Mouse (Mus musculus): ENCODE measurements around the gene Dnajb4.
A peak's percentile ranks its signal among the peaks of the same experiment; 100 is the strongest.

Gene Dnajb4

GRCm38 (mm10) chr3:152168007-152168406 lies 42.1 kb downstream of the Dnajb4 start:
- DNase-seq, result no peak

DNA sequence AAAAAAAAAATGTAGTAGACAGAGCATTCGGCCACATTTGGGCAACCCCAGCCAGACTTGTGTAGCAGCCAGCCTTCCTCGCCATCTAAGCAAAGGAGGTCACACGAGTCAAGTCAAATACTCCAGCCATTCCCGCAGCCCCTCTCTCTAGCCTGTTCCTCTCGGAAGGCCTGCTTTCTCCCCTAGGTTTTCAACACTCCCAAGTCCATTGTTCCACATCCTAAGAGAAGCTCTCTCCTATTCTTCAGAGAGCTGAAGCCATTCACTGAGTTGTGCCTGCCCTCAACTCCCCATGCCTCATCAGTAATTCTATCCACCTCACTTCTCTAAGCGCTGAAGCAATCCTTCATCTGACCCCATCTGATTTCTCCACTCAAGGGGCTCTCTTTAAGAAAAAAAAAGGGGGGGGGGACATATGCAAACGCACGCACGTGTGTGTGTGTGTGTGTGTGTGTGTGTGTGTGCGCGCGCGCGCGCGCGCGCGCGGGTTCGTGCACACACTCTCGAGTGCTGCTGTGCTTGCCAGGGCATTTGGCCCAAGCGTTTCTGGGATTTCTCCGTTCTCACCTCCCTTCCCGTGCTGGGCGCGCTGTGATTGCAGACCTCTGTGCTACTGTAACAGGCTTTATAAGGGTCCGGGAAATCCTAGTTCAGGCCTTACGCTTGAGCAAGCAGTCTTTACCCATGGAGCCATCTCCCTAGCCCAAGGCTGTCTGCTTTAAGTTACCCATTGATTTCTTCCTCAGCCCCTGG lies 43.2 kb downstream of the Dnajb4 start:
- no peak for DNase-seq

DNA sequence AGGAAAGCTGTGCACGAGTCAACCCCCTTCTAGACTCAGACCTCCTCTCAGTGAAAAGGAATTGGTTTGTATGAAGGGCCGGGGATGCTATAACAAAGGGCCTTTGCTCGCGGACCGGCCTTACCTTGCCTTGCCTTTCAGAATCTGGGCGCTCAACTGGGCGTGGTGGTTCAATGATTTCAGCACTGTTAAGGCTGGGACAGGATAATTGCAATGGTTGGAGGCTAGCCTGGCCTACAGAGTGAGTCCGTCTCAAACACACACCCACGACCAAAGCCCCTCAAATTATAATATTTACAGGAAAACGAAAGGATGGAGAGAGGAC lies 44.0 kb downstream of the Dnajb4 start, which contains the start of gene Gipc2:
Gipc2 (minus strand) TSS at position 132 of the 325 bp plus-strand sequence.
- DNase-seq, result no peak

GRCm38 (mm10) chr3:152165351-152166098 lies 44.6 kb downstream of the Dnajb4 start:
- peak; percentile 82 for DNase-seq

DNA sequence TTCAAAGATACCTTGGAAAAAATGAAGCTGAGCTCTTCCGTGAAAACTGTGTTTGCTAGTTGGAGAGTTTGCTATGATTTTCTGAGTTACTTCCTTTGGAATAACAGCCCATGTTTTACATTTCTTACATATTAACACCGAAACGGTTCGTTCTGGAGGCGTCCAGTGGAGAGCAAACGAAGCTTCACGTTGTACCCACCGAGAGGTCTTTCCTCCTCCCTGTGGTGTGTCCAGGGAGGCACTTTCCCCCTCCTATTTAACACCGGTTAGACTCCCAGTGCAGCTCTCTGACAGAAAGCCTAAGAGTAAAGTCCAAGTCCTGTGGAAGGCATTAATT lies 45.1 kb downstream of the Dnajb4 start:
- DNase-seq, result no peak

- DNase-seq, result no peak
Observed at GRCm38 (mm10) chr3:152163320-152163719, 46.8 kb downstream of the Dnajb4 start.

DNA sequence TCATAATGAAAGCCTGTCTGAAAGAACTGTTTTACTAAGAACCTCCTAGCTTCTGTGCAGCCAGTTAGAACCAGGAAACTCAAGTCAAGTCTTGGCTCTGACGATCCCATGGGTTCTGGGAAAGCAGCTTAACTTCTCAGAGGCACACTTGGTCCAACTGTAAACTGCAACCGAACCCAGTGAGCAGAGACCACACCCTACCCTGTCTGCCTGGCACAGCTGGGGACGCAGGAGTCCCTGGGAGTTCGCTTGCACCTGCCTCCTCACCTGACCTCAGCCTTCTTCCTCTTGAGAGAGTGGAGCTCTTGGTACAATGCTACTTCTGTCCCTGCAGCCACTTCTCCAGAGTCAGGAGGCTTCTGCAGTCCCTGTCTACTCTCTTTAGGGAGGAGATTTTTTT lies 49.5 kb downstream of the Dnajb4 start:
- DNase-seq, result no peak

DNA sequence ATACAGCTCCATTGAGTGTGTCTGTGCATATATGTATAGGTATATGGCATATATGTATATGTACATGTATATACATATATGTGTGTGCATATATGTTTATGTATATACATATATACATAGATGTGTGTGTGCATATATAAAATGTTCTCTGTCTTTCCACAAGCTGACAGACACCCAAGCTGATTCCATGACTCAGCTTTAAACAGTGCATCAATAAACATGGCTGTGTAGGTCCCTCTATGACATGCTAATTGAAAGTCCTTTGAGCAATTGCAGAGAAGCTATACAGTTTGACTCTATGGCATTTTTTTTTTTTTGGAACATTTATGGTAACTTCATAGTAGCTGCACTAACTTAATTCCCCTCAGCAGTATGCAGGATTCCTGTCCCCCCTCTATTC lies 50.8 kb downstream of the Dnajb4 start:
- no peak for DNase-seq

GRCm38 (mm10) chr3:152158344-152159291 lies 51.5 kb downstream of the Dnajb4 start:
- DNase-seq, result no peak

GRCm38 (mm10) chr3:152156816-152157496 lies 53.1 kb downstream of the Dnajb4 start:
- DNase-seq, result peak; percentile 62

DNA sequence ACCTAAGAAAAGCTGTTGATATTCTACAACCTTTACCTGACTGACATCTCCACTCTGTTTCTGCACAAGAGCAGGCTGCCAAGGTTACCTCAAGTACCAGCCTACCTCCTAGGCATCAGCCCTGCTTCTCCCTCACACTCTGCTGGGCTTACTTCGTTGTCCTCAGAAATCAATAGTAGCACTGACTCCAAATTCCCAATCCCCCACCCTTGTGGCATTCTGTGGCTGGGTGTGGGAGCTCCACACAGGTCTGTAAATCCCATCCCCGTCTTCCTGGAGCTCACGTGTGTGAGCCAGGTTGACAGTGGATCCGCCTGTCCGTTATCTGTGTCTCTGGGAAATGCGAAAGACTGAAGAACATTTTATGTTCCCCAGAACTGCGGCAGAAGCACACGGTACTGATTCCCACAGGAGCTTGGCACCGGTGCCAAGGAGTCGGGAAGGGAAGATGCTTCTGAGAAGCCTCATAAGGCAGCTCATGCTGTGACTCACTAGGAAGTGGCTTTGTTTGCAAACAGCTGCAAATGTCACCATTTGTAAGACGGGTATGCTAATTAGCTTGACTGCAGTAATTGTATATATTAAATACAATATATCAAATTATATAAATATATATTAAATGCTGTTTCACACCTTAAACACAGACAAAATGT lies 54.7 kb downstream of the Dnajb4 start:
- DNase-seq, result no peak

DNA sequence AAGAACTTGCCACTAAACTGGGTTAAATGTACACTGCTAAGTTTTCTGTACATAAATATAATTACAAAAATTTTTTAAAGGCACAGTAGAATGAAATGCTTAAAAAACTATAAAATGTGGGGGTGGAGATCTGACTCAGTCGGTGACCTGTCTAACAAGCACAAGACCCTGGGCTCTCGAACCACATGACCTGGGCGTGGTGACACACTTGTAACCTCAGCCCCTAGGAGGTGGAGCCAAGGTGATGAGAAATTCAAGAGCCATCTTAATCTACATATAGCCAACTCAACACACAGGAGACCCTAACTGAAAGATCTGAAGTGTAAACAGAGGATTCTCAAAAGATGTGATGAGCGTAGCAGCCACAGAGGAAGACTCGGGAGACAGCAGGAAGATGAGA lies 56.0 kb downstream of the Dnajb4 start:
- DNase-seq, result no peak

GRCm38 (mm10) chr3:152153152-152153551 lies 57.0 kb downstream of the Dnajb4 start:
- no peak for DNase-seq

DNA sequence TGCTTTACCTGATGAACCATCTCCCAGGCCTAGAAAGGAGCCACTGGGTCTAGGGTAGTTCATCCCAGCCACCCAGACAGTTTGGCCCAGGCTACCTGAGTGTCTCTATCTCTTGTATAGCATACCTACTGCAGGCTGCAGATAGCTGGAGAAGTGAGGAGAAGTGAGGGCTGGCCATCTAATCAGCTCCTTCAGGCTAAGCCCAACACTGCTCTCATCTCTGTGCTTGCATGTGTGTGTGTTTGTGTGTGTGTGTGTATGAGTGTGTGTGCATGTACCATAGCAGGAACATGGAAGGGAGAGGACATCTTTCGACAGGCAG lies 57.7 kb downstream of the Dnajb4 start:
- no peak for DNase-seq

DNA sequence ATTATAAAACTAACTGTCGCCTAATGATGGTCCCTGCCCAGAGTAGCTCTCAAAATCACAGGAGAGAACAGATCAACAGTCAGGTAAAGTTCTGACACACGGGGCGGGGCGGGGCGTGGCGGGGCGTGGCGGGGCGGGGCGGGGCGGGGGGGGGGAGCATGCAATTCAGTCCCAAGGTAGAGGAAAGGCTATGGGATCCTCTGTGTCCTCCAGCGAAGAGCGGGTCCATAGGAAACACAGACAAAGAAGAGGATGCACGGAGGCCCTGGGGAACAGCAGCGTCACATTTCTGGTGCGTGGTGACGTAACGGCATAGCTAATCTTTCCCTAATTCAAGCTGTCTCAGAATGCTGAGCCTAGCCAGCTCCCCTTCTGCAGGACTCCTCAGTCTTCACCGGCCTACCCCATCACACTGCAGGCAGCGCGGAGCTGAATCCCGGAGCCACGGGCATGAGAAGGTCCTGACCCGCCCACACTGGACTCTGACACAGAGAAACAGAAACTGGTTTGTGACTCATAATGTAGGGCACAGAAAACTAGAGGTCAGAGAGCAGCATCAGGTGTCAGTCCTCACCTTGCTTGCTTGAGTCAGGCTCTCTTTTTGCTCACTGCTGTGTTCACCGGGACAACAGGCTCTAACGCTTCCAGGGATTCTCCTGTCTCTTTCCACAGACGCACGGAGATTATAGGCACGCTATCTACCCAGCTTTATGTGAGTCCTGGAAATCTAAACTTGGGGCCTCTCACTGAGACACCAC lies 58.2 kb downstream of the Dnajb4 start:
- DNase-seq, result peak; percentile 48

GRCm38 (mm10) chr3:152149863-152150262 lies 60.2 kb downstream of the Dnajb4 start:
- peak; percentile 57 for DNase-seq

- peak; percentile 51 for DNase-seq
Observed at GRCm38 (mm10) chr3:152149449-152149848, 60.7 kb downstream of the Dnajb4 start.

GRCm38 (mm10) chr3:152147085-152147831 lies 62.8 kb downstream of the Dnajb4 start:
- no peak for DNase-seq

DNA sequence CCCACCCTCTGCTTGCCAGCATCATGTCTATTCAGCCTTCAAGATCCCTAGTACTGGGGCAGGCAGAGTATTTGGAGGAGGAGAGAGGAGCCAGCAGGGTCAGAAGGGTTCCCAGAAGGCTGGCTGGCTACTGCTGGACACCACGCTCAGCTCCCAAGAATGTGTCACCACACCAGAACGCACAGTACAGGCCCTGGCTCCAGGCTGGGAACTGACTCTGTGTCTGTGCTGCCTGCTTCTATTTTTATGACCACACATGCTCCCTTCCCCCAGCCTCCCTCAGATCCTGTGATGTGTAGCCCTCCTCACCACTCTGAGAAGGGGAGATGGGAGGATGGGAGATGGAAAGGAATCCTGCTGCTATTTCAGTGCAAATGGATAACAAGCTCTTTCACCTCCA lies 64.9 kb downstream of the Dnajb4 start:
- DNase-seq, result peak; percentile 70

- no peak for DNase-seq
Observed at GRCm38 (mm10) chr3:152142989-152143695, 67.0 kb downstream of the Dnajb4 start.

Measured in kidney, postnatal 10 days (tissue).